Comparison of ENCODE assay signal across 18 mouse cellular contexts in the genomic region with DNA sequence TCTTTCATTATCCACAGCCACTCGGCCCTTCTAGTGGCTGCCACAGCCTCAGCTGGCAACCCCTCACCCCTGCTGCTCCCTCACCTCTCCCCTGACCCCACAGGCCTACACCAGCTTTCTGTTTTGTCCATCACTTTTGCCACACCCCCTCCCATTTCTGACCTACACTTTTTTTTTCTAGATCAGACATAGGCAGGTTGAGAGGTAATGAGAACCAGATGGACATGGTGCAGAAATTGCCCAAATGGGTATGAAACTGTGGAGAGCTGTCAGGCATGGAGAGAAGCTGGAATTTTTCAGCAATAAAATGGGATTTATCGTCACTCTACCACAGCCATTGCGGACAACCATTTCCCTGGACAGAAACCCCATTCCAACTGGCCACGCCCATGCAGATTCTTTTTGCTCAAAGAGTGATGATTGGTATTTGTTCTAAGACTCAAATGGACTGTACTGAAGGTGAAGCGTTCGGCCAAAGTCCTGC.
DNase-seq lines count a peak whose midpoint lies in the region; ATAC-seq lines count a peak whose summit lies in the region.
"Had no signal": no experiment of that assay in that cellular context is flagged by ENCODE, and none has a peak within 500 bp of the region (broad histone marks: within the 10 kb centered on the region; RNA-seq: fewer than 3 reads in every experiment).

No protein-coding gene starts in this region.

- intact Hi-C loops in gastrocnemius, postnatal 36 days (cut with DNase I): no loop called here

- peak; percentile 64 for DNase-seq in heart, adult 11 months
- no peak for DNase-seq in heart, adult 9 months (ENCODE audit: low spot score in 2 of 2)
- DNase-seq in R1 (ENCODE audit: low read depth, low spot score): peak; percentile 16
- peak; percentile 72 for DNase-seq in embryo, embryonic 11 days
- peak; percentile 93 for DNase-seq in hindlimb bud, embryonic 11.5 days (ENCODE audit: extremely low spot score, low read depth, low spot score)
- no peak for DNase-seq in layer of hippocampus, postnatal 10 days (ENCODE audit: low spot score in 2 of 2)
- DNase-seq in gastrocnemius, postnatal 36 days: no peak
- DNase-seq: adrenal gland, postnatal 36 days; liver; liver, postnatal 0 days; lung, postnatal 14 days; thymus, postnatal 25 days had no signal

- no peak overlapping the region for H3K4me2 ChIP-seq in forebrain, embryonic 13.5 days
- H3K4me2 ChIP-seq: hindbrain, embryonic 13.5 days had no signal

- no peak overlapping the region for H3K27ac ChIP-seq in forebrain, embryonic 13.5 days
- H3K27ac ChIP-seq: hindbrain, embryonic 13.5 days; left cerebral cortex, adult 2 months had no signal

- H3K9me3 ChIP-seq in forebrain, embryonic 13.5 days (replicated peaks): no peaks in the 10 kb centered on the region
- H3K9me3 ChIP-seq: hindbrain, embryonic 13.5 days; megakaryocyte, embryonic 14.5 days had no signal

- no peak overlapping the region for H3K4me3 ChIP-seq in forebrain, embryonic 13.5 days
- H3K4me3 ChIP-seq: erythroblast, embryonic 14.5 days; hindbrain, embryonic 13.5 days; left cerebral cortex, adult 2 months; megakaryocyte, embryonic 14.5 days had no signal

- no peak for ATAC-seq in forebrain, embryonic 13.5 days
- ATAC-seq: intestine, postnatal 0 days; liver, postnatal 0 days had no signal

- 77% methylated on average over 6 of the region's 6 CpGs for WGBS in forebrain, embryonic 13.5 days

- peaks cover 20% of the 10 kb centered on the region for H3K4me1 ChIP-seq in forebrain, embryonic 13.5 days
- H3K4me1 ChIP-seq: megakaryocyte, embryonic 14.5 days had no signal

- H3K9ac ChIP-seq in forebrain, embryonic 13.5 days: no peak overlapping the region
- H3K9ac ChIP-seq: hindbrain, embryonic 13.5 days; liver, postnatal 0 days had no signal

- peaks cover 10% of the 10 kb centered on the region; the same call in 1 of the 2 replicates for H3K27me3 ChIP-seq in forebrain, embryonic 13.5 days
- H3K27me3 ChIP-seq: hindbrain, embryonic 13.5 days had no signal

- H3K36me3 ChIP-seq in forebrain, embryonic 13.5 days (ENCODE audit: poor library complexity, severe bottlenecking): no peaks in the 10 kb centered on the region
- H3K36me3 ChIP-seq: hindbrain, embryonic 13.5 days had no signal

Comparison
In these comparisons a context has a peak if more than half of its experiments do, and no peak if none do; other contexts are left out.
1. DNase-seq: peak in heart, adult 11 months (single experiment), R1 (single experiment), embryo, embryonic 11 days (single experiment) and hindlimb bud, embryonic 11.5 days (single experiment); none in heart, adult 9 months (0 of 2), layer of hippocampus, postnatal 10 days (0 of 2) and gastrocnemius, postnatal 36 days (0 of 2).